Mouse (Mus musculus) forebrain, embryonic 11.5 days (tissue): ENCODE measurements at regions not wholly inside any gene's neighbourhood (a gene's known extent, or its start where the extent isn't known, plus 50 kb on each side); places are given as distances from the start of the nearest gene placed in this dataset.

Experiments
- ATAC-seq: fragments of 200-750 bp; cut with Nextera tagmentation; replicated peaks from 2 replicates; pipeline ENCODE4 v1.8.0; 2017; ENCODE audit warnings: moderate TSS enrichment; ENCODE audit not compliant: low FRiP score
- DNase-seq: peaks from one replicate; pipeline ENCODE4 v3.0.0-alpha.2; 2017; ENCODE audit warnings: low spot score
- H3K27ac ChIP-seq: fragments of 300-500 bp; sonication (generic); 2 replicates; pipeline ENCODE4 v1.5.1; 2014; ENCODE audit warnings: low read depth, low read length
- H3K27me3 ChIP-seq: fragments of 300-500 bp; sonication (generic); 2 replicates; pipeline ENCODE4 v1.6.1; 2014; ENCODE audit warnings: mild to moderate bottlenecking, low read length, mixed read lengths; ENCODE audit not compliant: control insufficient read depth, insufficient read depth
- H3K36me3 ChIP-seq: fragments of 300-500 bp; sonication (generic); 2 replicates; pipeline ENCODE4 v1.6.1; 2014; ENCODE audit warnings: mild to moderate bottlenecking, low read length, moderate library complexity, mixed read lengths; ENCODE audit not compliant: control insufficient read depth, insufficient read depth
- H3K4me1 ChIP-seq: fragments of 300-500 bp; sonication (generic); replicated peaks from 2 replicates; pipeline ENCODE4 v1.6.1; 2014; ENCODE audit warnings: low read length, mixed read lengths; ENCODE audit not compliant: control insufficient read depth, insufficient read depth
- H3K4me2 ChIP-seq: fragments of 300-500 bp; sonication (generic); 2 replicates; pipeline ENCODE4 v1.6.1; 2014; ENCODE audit warnings: low read depth, mild to moderate bottlenecking, low read length, moderate library complexity, mixed read lengths; ENCODE audit not compliant: severe bottlenecking
- H3K4me3 ChIP-seq: fragments of 300-500 bp; sonication (generic); 2 replicates; pipeline ENCODE4 v1.5.1; 2014; ENCODE audit warnings: low read depth, low read length
- H3K9ac ChIP-seq: fragments of 300-500 bp; sonication (generic); 2 replicates; pipeline ENCODE4 v1.6.1; 2014; ENCODE audit warnings: low read length
- H3K9me3 ChIP-seq: fragments of 300-500 bp; sonication (generic); 2 replicates; pipeline ENCODE4 v1.6.1; 2016; ENCODE audit warnings: low read length, mixed read lengths; ENCODE audit not compliant: control insufficient read depth
- WGBS: fragments of 180-500 bp; shearing (Covaris S2); extraction: QIAGEN DNeasy Blood & Tissue Kit; methylation state at CpG from one replicate; pipeline ENCODE4 v1.1.7; 2014; 5-methylcytosine and 5-hydroxymethylcytosine counted together

GRCm38 (mm10) chr16:66201406-66201805, 386.3 kb downstream of the Vgll3 start:
- H3K4me3 ChIP-seq: no peak overlapping the region
- no peak for ATAC-seq
- no peak for DNase-seq
- H3K4me1 ChIP-seq: no peaks in the 10 kb centered on the region
- 89% methylated on average over 7 of the region's 7 CpGs for WGBS
- H3K9me3 ChIP-seq: no peaks in the 10 kb centered on the region
- H3K27ac ChIP-seq: no peak overlapping the region
- no peaks in the 10 kb centered on the region for H3K27me3 ChIP-seq
- H3K36me3 ChIP-seq: no peaks in the 10 kb centered on the region
- no peak overlapping the region for H3K4me2 ChIP-seq
- H3K9ac ChIP-seq: no peak overlapping the region
